Mouse (Mus musculus) heart, postnatal 0 days (tissue): Measurements from ENCODE around the gene Atp5g3.

ENCODE experiments used
- CTCF ChIP-seq: IDR thresholded peaks from 2 replicates; pipeline ENCODE4 v1.5.1; 2016; ENCODE audit warnings: antibody characterized with exemption, control low read depth, low read depth
- EP300 ChIP-seq: IDR thresholded peaks from 2 replicates; pipeline ENCODE4 v1.6.1; 2016; ENCODE audit warnings: antibody characterized with exemption, low read depth

DNA sequence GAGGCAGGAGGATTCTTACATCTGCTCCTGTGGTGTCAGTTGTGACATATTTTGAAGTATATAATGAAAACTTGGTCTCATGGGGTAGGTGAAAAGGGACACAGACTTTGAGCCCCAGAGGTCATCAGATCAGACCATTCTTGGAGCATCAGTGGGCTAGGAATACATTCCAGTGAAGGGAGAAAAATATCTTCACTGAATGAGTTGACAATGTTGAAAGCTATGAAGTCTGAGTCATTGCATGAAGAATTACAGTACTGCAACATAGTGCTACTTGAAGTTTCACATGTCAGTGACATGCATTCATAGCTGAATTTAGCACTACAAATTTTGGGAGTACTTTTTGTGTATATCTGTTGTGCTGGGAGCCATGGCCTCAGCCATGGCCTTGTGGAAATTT lies 10.0 kb downstream of the Atp5g3 start:
- TF ChIP-seq CTCF: no peak
- no peak for TF ChIP-seq EP300
